Mouse (Mus musculus) forebrain, embryonic 13.5 days (tissue): Measurements from ENCODE around the gene Asb17. TPM values are rescaled to one million over a fixed set of nuclear protein-coding genes. Genes with fewer than 3 reads are reported as not detected.

Experiments
- ATAC-seq: fragments of 200-750 bp; cut with Nextera tagmentation; 2 replicates; pipeline ENCODE4 v1.8.0; 2017
- H3K27ac ChIP-seq: fragments of 300-500 bp; sonication (generic); 2 replicates; pipeline ENCODE4 v1.5.1; 2015; ENCODE audit warnings: inconsistent platforms, mild to moderate bottlenecking, moderate library complexity
- H3K27me3 ChIP-seq: fragments of 300-500 bp; sonication (generic); 2 replicates; pipeline ENCODE4 v1.6.1; 2015; ENCODE audit warnings: mild to moderate bottlenecking, inconsistent platforms
- H3K36me3 ChIP-seq: fragments of 300-500 bp; sonication (generic); 2 replicates; pipeline ENCODE4 v1.6.1; 2015; ENCODE audit warnings: mild to moderate bottlenecking, inconsistent platforms; ENCODE audit not compliant: poor library complexity, severe bottlenecking
- H3K4me1 ChIP-seq: fragments of 300-500 bp; sonication (generic); 2 replicates; pipeline ENCODE4 v1.6.1; 2015; ENCODE audit warnings: inconsistent platforms
- H3K4me2 ChIP-seq: fragments of 300-500 bp; sonication (generic); 2 replicates; pipeline ENCODE4 v1.6.1; 2015; ENCODE audit warnings: inconsistent platforms, mild to moderate bottlenecking, moderate library complexity
- H3K4me3 ChIP-seq: fragments of 300-500 bp; sonication (generic); 2 replicates; pipeline ENCODE4 v1.5.1; 2015; ENCODE audit warnings: mild to moderate bottlenecking, inconsistent platforms
- H3K9ac ChIP-seq: fragments of 300-500 bp; sonication (generic); 2 replicates; pipeline ENCODE4 v1.6.1; 2015; ENCODE audit warnings: mild to moderate bottlenecking, inconsistent platforms
- H3K9me3 ChIP-seq: fragments of 300-500 bp; sonication (generic); replicated peaks from 2 replicates; pipeline ENCODE4 v1.6.1; 2016; ENCODE audit warnings: inconsistent platforms
- WGBS: fragments of 180-500 bp; shearing (Covaris S2); methylation state at CpG from one replicate; pipeline ENCODE4 v1.1.7; 2015; 5-methylcytosine and 5-hydroxymethylcytosine counted together
- polyA plus RNA-seq: library from polyadenylated mRNA; unstranded; fragments of >200 nt; fragmentation: Nextera tagmentation; extraction: Ambion mirVana; gene quantifications from 2 replicates; pipeline ENCODE4 v1.2.1, GENCODE M21; 2015

Gene Asb17
- polyA plus RNA-seq, result not detected in 2 replicates

- no peak for ATAC-seq
- H3K27ac ChIP-seq, result no peak within 1 kb of the TSS
- H3K4me3 ChIP-seq, result no peak within 1 kb of the TSS
- H3K9ac ChIP-seq, result no peak within 1 kb of the TSS
- no peaks in the 10 kb centered on the region for H3K4me1 ChIP-seq
- no peaks in the 10 kb centered on the region for H3K36me3 ChIP-seq
- H3K4me2 ChIP-seq, result no peak within 1 kb of the TSS
- no peaks in the 10 kb centered on the region for H3K9me3 ChIP-seq
- no peaks in the 10 kb centered on the region for H3K27me3 ChIP-seq
- WGBS, result 88% methylated on average over 10 of the region's 10 CpGs
These were observed at the start of gene Asb17 for GRCm38 (mm10) chr3:153844030-153844429. Asb17 (plus strand) TSS chr3:153844209.

GRCm38 (mm10) chr3:153797574-153797973 lies 46.4 kb upstream of the Asb17 start:
- H3K9ac ChIP-seq, result no peak overlapping the region
- H3K36me3 ChIP-seq, result no peaks in the 10 kb centered on the region
- H3K27me3 ChIP-seq, result no peaks in the 10 kb centered on the region
- 85% methylated on average over 7 of the region's 7 CpGs for WGBS
- H3K4me3 ChIP-seq, result no peak overlapping the region
- no peak overlapping the region for H3K27ac ChIP-seq
- H3K9me3 ChIP-seq, result no peaks in the 10 kb centered on the region
- H3K4me2 ChIP-seq, result no peak overlapping the region
- ATAC-seq, result no peak
- 0 out of 2 replicates have a peak, but pooled peaks cover 2% of the 10 kb centered on the region for H3K4me1 ChIP-seq

- 0 out of 2 replicates have a peak, but pooled peaks cover 2% of the 10 kb centered on the region for H3K4me1 ChIP-seq
- no peak overlapping the region for H3K9ac ChIP-seq
- H3K9me3 ChIP-seq, result no peaks in the 10 kb centered on the region
- no peak overlapping the region for H3K4me2 ChIP-seq
- H3K4me3 ChIP-seq, result no peak overlapping the region
- H3K27me3 ChIP-seq, result no peaks in the 10 kb centered on the region
- ATAC-seq, result no peak
- WGBS, result 92% methylated on average over 11 of the region's 11 CpGs
- no peak overlapping the region for H3K27ac ChIP-seq
- no peaks in the 10 kb centered on the region for H3K36me3 ChIP-seq
These were observed 44.4 kb upstream of the Asb17 start for GRCm38 (mm10) chr3:153799603-153800002.

GRCm38 (mm10) chr3:153800690-153801089 lies 43.3 kb upstream of the Asb17 start:
- no peaks in the 10 kb centered on the region for H3K27me3 ChIP-seq
- no peaks in the 10 kb centered on the region for H3K9me3 ChIP-seq
- H3K27ac ChIP-seq, result no peak overlapping the region
- H3K36me3 ChIP-seq, result no peaks in the 10 kb centered on the region
- no peak overlapping the region for H3K9ac ChIP-seq
- no peak overlapping the region for H3K4me2 ChIP-seq
- no peak for ATAC-seq
- 0 out of 2 replicates have a peak, but pooled peaks cover 2% of the 10 kb centered on the region for H3K4me1 ChIP-seq
- WGBS, result 65% methylated on average over 5 of the region's 5 CpGs
- H3K4me3 ChIP-seq, result no peak overlapping the region

- no peak overlapping the region for H3K4me2 ChIP-seq
- no peak overlapping the region for H3K4me3 ChIP-seq
- H3K27ac ChIP-seq, result no peak overlapping the region
- no peaks in the 10 kb centered on the region for H3K27me3 ChIP-seq
- WGBS, result 87% methylated on average over 6 of the region's 6 CpGs
- H3K36me3 ChIP-seq, result no peaks in the 10 kb centered on the region
- peaks cover 6% of the 10 kb centered on the region for H3K4me1 ChIP-seq
- ATAC-seq, result no peak
- no peaks in the 10 kb centered on the region for H3K9me3 ChIP-seq
- no peak overlapping the region for H3K9ac ChIP-seq
These were observed 42.5 kb upstream of the Asb17 start for GRCm38 (mm10) chr3:153801541-153801940.

GRCm38 (mm10) chr3:153802640-153803039 lies 41.4 kb upstream of the Asb17 start:
- Histone ChIP-seq H3K9me3 (no peaks in the 10 kb centered on the region), H3K9ac (no peak overlapping the region), H3K27me3 (no peaks in the 10 kb centered on the region), H3K4me2 (no peak overlapping the region), H3K4me3 (no peak overlapping the region), H3K4me1 (peaks cover 6% of the 10 kb centered on the region), H3K27ac (no peak overlapping the region), H3K36me3 (no peaks in the 10 kb centered on the region)
- no peak for ATAC-seq
- 92% methylated on average over 5 of the region's 5 CpGs for WGBS

- H3K4me3 ChIP-seq, result no peak overlapping the region
- no peak overlapping the region for H3K27ac ChIP-seq
- H3K4me1 ChIP-seq, result peaks cover 4% of the 10 kb centered on the region
- H3K9ac ChIP-seq, result no peak overlapping the region
- H3K9me3 ChIP-seq, result no peaks in the 10 kb centered on the region
- no peak overlapping the region for H3K4me2 ChIP-seq
- ATAC-seq, result no peak
- no peaks in the 10 kb centered on the region for H3K36me3 ChIP-seq
- H3K27me3 ChIP-seq, result no peaks in the 10 kb centered on the region
- 91% methylated on average over 7 of the region's 7 CpGs for WGBS
These were observed 40.0 kb upstream of the Asb17 start for GRCm38 (mm10) chr3:153804032-153804431.

- H3K4me3 ChIP-seq, result no peak overlapping the region
- no peaks in the 10 kb centered on the region for H3K9me3 ChIP-seq
- no peak overlapping the region for H3K9ac ChIP-seq
- no peak overlapping the region for H3K27ac ChIP-seq
- H3K36me3 ChIP-seq, result no peaks in the 10 kb centered on the region
- peak overlapping the region; percentile 10 for H3K4me2 ChIP-seq
- ATAC-seq, result peak; percentile 95
- peaks cover 4% of the 10 kb centered on the region for H3K4me1 ChIP-seq
- H3K27me3 ChIP-seq, result no peaks in the 10 kb centered on the region
- 30% methylated on average over 14 of the region's 14 CpGs for WGBS
These were observed 37.8 kb upstream of the Asb17 start for GRCm38 (mm10) chr3:153806077-153806772.

GRCm38 (mm10) chr3:153806773-153807443 lies 37.1 kb upstream of the Asb17 start:
- H3K4me3 ChIP-seq, result no peak overlapping the region
- no peaks in the 10 kb centered on the region for H3K9me3 ChIP-seq
- peaks cover 4% of the 10 kb centered on the region for H3K4me1 ChIP-seq
- peak; percentile 34; the same call in 1 of the 2 replicates for ATAC-seq
- no peaks in the 10 kb centered on the region for H3K36me3 ChIP-seq
- H3K27ac ChIP-seq, result no peak overlapping the region
- H3K27me3 ChIP-seq, result no peaks in the 10 kb centered on the region
- WGBS, result 89% methylated on average over 9 of the region's 9 CpGs
- no peak overlapping the region for H3K9ac ChIP-seq
- no peak overlapping the region for H3K4me2 ChIP-seq

GRCm38 (mm10) chr3:153807444-153808149 lies 36.4 kb upstream of the Asb17 start:
- Histone ChIP-seq H3K9me3 (no peaks in the 10 kb centered on the region), H3K27ac (no peak overlapping the region), H3K27me3 (no peaks in the 10 kb centered on the region), H3K4me1 (peaks cover 4% of the 10 kb centered on the region), H3K9ac (no peak overlapping the region), H3K4me3 (no peak overlapping the region), H3K4me2 (no peak overlapping the region), H3K36me3 (no peaks in the 10 kb centered on the region)
- WGBS, result 94% methylated on average over 9 of the region's 9 CpGs
- ATAC-seq, result no peak

- Histone ChIP-seq H3K9me3 (no peaks in the 10 kb centered on the region), H3K4me1 (peaks cover 4% of the 10 kb centered on the region), H3K36me3 (no peaks in the 10 kb centered on the region), H3K9ac (no peak overlapping the region), H3K4me2 (no peak overlapping the region), H3K27ac (no peak overlapping the region), H3K4me3 (no peak overlapping the region), H3K27me3 (no peaks in the 10 kb centered on the region)
- WGBS, result 92% methylated on average over 13 of the region's 13 CpGs
- ATAC-seq, result no peak
These were observed 35.6 kb upstream of the Asb17 start for GRCm38 (mm10) chr3:153808406-153808805.

GRCm38 (mm10) chr3:153814026-153814425 lies 30.0 kb upstream of the Asb17 start:
- H3K36me3 ChIP-seq, result no peaks in the 10 kb centered on the region
- ATAC-seq, result no peak
- 92% methylated on average over 8 of the region's 8 CpGs for WGBS

More at GRCm38 (mm10) chr3:153814026-153814425, 30.0 kb upstream of the Asb17 start:
- Histone ChIP-seq H3K27ac (no peak overlapping the region), H3K27me3 (no peaks in the 10 kb centered on the region), H3K4me3 (no peak overlapping the region), H3K4me2 (no peak overlapping the region), H3K9ac (no peak overlapping the region), H3K4me1 (no peaks in the 10 kb centered on the region), H3K9me3 (no peaks in the 10 kb centered on the region)
